Mouse (Mus musculus): ENCODE measurements at regions not wholly inside any gene's neighbourhood (a gene's known extent, or its start where the extent isn't known, plus 50 kb on each side); places are given as distances from the start of the nearest gene placed in this dataset.

DNA sequence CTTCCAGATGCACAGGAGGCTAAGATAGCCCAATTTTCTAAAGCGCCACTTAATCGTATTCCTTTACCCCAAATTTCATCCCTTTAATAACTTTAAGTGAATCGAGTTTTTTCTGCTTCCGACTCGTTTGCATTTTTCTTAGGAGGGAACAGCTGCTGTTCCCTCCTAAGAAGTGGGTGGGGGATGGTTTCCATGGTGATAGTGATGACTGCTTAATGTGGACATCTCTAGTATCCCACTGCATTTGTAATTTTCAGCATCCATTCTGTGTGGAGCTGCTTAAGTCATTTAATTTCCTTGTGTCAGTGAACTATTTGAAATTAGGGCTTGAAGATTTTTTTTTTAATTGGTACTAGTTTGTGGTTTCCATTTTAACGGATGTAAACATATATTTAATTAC is 567.8 kb upstream of the Adgra3 start:
- DNase-seq = no peak
- intact Hi-C loops (cut with DNase I) = no loop called here

- no peak for DNase-seq
- intact Hi-C loops (cut with DNase I) = no loop called here
Observed at GRCm38 (mm10) chr5:50624206-50624605, 565.4 kb upstream of the Adgra3 start.
